Mouse (Mus musculus) cortical plate, adult 2 months (tissue): ENCODE measurements around the gene Fam222a.

Experiments used
- CTCF ChIP-seq: fragments of 200-500 bp; IDR thresholded peaks from 2 replicates; pipeline ENCODE4 v1.5.1; 2011; ENCODE audit warnings: mild to moderate bottlenecking, control low read depth, low read length; ENCODE audit not compliant: insufficient read depth; ENCODE audit errors: extremely low read depth
- POLR2A ChIP-seq: fragments of 200-500 bp; IDR thresholded peaks from 2 replicates; pipeline ENCODE4 v1.6.1; 2011; ENCODE audit warnings: mild to moderate bottlenecking, low read length, control low read depth; ENCODE audit not compliant: insufficient read depth; ENCODE audit errors: extremely low read depth

- no peak for TF ChIP-seq POLR2A
- TF ChIP-seq CTCF: no peak
Observed at GRCm38 (mm10) chr5:114657426-114657825, 89.6 kb downstream of the Fam222a start.
